Mouse (Mus musculus) brown adipose tissue, adult 24 weeks (tissue): ENCODE results near the gene Scg3. TPM values are rescaled to one million over a fixed set of nuclear protein-coding genes. Genes with fewer than 3 reads are reported as not detected.
A peak's percentile ranks its signal among the peaks of the same experiment; 100 is the strongest.

ENCODE experiments used
- H3K27ac ChIP-seq: fragments of 200-500 bp; replicated peaks from 2 replicates; pipeline ENCODE4 v1.5.1; 2012; ENCODE audit warnings: low read depth, mild to moderate bottlenecking, low read length
- H3K4me1 ChIP-seq: fragments of 200-500 bp; 2 replicates; pipeline ENCODE4 v1.6.1; 2012; ENCODE audit warnings: low read length, mixed read lengths; ENCODE audit not compliant: control insufficient read depth, insufficient read depth, insufficient read length
- H3K4me3 ChIP-seq: fragments of 200-500 bp; 2 replicates; pipeline ENCODE4 v1.5.1; 2012; ENCODE audit warnings: low read depth, mild to moderate bottlenecking, low read length, moderate library complexity; ENCODE audit not compliant: insufficient read depth
- polyA plus RNA-seq: library from polyadenylated mRNA; stranded (reverse); fragments of >200 nt; gene quantifications from 2 replicates; pipeline ENCODE4 v1.2.4, GENCODE M21; 2012; ENCODE audit not compliant: missing spikeins, insufficient read depth, insufficient read length

Scg3 gene
- polyA plus RNA-seq, 1 experiment: 1.4 TPM

DNA sequence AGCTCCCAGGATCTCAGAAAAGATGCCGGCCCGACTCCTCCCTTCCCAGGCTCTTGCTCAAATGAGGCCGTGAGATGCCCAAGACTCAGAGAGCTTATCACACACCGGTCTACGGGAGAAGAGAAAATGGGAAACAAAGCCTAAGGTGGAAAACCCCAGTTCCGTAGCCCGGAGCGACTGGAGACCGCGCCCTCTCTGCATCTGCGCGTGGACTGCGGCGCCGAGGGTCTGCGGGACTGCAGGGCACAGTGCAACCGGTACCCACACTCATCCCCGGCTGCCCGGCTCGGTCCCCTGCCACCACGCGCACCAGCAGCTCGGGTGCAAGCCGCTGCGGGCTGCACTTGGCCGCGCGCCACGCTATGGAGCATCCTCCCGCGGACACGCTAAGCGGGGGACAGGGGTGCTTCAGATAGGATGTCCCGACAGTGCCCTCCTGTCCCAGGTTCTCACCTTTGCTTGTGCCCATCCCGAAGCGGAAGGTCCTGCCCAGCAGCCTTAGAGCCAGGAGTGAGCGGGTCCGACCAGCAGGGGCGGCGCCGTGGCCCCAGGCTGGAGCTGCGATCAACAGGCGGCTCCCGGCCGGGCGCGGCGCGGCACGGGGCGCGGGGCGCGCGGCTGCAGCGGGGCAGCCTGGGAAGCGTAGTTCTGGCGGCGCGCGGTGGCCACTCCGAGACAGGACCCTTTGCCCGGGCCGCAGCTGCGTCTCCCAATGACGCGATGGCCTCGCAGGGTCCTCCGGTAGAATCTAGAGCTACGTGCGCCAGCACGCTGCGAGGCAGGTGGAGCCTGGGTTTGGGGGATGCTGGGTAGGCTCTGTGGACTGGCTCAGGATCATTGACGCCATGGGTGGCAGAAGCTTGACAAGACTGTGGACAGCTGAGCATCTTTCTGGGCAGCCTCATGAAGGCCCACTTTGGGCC lies 73.0 kb downstream of the Scg3 start, which contains the start of gene Tmod2:
Tmod2 (minus strand) TSS at position 755 of the 923 bp plus-strand sequence.
- Histone ChIP-seq H3K27ac (no peak within 1 kb of the TSS), H3K4me1 (no peaks in the 10 kb centered on the region), H3K4me3 (peak within 1 kb of the TSS; percentile 67)

DNA sequence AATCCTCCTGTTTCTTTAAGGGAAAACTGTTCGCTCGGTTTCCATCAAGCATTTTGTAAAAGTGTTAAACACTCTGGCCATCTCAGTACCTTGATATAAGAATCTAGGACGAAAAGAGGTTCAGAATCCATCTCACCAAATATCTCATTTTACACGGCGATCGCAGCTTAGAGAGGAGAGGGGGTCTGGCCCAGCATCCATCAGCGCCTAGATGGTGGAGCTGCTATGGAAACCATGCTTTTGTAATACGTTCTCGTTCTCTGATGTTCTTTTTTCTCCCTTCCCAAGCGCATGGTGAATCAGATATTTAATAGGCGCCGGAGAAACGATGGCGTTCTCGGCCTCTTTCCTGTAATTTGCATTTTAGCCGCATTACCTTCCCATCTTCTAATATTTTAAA lies 73.9 kb downstream of the Scg3 start:
- Histone ChIP-seq H3K4me1 (no peaks in the 10 kb centered on the region), H3K4me3 (0 out of 2 replicates have a peak overlapping the region, but pooled peaks have one; percentile 5), H3K27ac (no peak overlapping the region)

DNA sequence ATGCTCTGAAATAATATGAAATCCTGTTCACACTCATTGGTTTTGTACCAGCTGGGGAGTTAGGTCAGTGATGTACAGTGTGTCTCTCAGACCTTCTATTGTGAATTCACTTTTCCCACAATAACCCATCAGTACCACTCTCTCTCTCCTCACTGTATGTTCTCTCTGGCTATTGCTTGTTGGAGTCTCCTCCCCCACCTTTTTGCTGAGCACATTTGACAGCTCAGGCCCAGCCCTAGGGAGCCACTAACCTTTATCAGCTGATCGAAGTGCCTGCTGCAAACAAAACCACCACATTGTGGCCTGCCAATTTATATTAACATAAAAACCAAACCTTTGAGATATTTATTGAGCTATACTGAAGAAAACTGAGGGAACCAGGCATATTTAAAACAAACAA lies 74.4 kb downstream of the Scg3 start:
- Histone ChIP-seq H3K27ac (no peak overlapping the region), H3K4me3 (no peak overlapping the region), H3K4me1 (no peaks in the 10 kb centered on the region)

DNA sequence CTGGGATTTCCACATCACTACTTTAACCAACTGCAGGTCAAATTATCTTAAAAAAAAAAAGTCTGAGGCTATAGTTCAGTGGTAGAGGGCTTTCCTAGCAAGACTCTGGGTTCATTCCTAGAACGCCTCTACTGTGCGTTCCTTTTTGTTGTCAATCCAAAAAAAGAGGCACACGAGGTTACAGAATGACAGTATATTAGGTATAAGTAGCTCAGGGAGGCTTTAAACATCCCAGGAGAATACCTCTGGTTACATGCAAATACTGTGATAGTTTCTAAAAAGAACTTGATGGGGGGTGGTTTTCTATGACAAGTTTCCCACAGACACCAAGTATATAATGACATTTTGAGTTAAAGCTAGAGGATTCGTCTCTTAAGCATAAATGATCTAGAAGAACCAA lies 76.4 kb downstream of the Scg3 start:
- Histone ChIP-seq H3K4me3 (no peak overlapping the region), H3K27ac (no peak overlapping the region), H3K4me1 (no peaks in the 10 kb centered on the region)

DNA sequence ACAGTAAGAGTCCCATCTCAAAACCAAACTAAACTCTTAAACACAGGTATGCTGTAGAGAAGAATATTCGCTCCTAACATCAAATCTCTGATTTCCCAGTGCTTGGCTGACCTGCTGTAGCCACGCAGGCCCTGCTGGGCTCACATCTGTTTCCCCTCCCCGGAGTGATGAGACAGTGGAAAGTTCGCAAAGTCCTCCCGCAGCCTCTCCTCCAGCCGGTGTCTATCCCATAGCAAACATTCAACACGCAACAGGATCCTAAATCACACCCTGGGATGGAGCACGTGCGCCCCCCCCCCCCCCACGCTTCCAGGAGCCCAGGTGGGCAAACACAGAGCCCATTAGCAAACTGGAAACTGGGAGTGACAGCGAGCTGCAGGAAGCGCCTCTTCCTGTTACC lies 82.3 kb downstream of the Scg3 start:
- no peak overlapping the region for H3K27ac ChIP-seq
- H3K4me3 ChIP-seq: no peak overlapping the region
- no peaks in the 10 kb centered on the region for H3K4me1 ChIP-seq

DNA sequence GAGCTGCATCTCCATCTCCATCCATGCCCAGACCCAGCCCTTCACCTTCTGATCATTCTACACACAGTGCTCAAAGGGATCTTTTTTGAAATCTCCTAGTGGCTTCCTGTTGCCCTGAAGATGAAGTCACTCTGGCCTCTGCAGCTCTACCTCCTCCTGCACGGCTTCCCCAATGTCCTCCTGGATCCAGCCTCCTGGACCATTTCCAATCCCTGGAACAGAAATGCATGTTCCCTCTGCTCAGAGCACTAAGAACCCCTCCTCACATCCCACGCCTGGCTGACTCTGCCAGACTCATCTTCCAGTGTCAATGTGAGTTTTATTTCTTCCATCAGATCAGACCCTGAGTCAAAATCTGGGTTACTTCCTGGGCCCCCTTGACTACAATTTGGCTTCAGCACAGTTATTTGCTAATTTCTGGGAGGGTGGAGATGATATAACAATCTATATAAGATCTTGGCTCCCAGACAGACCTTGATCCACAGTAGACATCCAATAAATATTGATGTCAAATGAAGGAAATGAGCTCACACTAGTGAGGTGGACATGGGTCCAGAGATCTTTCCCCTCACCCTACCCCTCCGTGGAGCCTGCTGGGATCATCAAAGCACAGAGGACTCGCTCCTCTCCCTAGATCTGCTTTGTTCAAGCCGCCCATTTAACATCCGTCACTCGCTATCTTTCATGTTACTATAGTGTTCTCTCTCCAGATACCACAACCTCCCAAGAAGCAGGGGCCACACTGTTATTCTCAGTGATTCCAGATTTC lies 83.5 kb downstream of the Scg3 start:
- no peaks in the 10 kb centered on the region for H3K4me1 ChIP-seq
- H3K27ac ChIP-seq: no peak overlapping the region
- H3K4me3 ChIP-seq: no peak overlapping the region

DNA sequence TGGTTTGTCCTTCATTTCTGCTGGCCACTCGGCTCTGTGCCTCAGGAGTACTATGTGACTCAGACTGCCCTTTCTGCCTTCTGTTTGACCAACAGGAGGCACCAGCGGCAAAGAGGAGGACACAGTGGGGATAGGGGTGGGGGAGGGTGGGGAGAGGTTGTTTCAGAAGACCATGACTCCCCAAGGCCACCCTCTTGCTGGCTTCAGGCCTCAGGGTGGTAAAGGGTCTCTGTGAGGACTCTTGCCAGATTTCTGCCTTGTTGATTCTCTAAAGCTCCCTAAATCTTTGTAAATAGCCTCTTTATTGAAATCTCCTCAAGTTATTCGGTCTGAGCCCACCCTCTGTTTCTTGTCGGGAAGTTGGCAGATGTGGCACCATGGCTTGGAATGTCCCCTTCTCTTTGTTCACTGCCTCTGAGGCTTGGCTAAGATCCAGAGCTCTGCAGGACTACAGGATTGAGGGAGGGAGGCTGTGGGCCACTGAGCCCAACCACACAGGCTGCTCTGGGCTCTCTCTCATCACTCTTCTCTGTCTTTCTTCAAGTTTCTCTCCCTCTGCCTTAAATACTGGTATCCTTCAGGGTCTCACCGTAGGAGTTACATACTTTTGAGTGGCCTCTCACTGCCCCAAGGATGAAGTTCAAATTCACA lies 84.5 kb downstream of the Scg3 start:
- Histone ChIP-seq H3K4me1 (no peaks in the 10 kb centered on the region), H3K4me3 (no peak overlapping the region), H3K27ac (no peak overlapping the region)

DNA sequence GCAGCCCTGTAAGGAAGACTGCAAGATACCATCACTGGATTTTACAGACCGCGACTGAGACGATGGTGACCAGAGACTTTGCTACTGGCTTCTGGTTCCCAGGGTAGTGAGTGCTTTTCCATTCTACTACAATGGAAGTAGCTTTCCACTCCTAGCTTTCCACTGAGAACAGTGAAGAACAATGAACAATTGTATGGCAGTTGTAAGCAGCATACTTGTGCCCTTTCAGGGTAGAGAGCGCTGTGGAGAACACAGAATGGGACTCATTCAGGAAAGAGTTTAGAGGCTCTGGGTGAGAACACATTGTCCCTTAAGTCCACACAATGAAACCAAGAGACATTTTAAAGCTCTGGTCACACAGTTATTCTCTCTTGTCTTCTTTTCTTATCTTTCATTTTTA lies 86.3 kb downstream of the Scg3 start:
- H3K4me3 ChIP-seq: no peak overlapping the region
- H3K27ac ChIP-seq: no peak overlapping the region
- no peaks in the 10 kb centered on the region for H3K4me1 ChIP-seq

DNA sequence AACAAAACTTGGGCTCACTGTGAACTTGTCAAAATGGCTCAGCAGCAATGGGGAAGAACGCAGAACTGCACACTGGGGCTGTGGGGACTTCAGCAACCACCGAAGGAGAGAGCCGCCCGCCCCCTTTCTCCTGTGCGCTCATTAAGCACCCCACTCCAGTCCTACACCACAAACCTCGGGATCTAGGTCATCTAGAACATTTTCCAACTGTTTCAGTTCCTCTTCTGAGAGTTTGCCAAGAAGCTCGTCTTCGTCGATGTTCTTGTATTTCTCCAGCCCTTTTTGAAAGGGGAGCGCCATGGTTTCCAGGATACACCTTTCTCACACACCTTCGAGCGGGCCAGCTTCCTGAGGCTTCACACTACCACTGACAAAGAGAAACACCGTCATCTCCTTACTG lies 86.8 kb downstream of the Scg3 start:
- H3K4me1 ChIP-seq: no peaks in the 10 kb centered on the region
- H3K27ac ChIP-seq: peak overlapping the region; percentile 5; the same call in 1 of the 2 replicates
- no peak overlapping the region for H3K4me3 ChIP-seq

DNA sequence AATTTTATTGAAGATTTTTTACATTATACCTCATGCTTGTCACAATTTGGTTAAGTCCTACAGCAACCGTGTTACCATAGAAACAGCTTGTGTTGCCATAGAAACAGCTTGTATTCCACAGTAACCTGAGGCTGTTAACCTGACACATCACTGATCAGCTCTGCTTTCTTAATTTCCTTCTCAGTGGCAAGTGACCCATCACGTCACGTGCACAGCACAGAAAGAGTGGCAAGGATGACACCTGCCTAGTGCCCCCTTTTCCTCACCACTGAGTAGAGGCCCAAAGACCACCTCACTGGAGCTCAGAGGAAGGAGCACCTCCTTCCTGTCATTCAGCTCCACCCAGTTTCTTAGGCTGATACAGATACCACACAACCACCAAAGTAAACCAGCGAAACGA lies 90.4 kb downstream of the Scg3 start:
- Histone ChIP-seq H3K4me3 (no peak overlapping the region), H3K4me1 (no peaks in the 10 kb centered on the region)

More for the DNA sequence above, 90.4 kb downstream of the Scg3 start:
- no peak overlapping the region for H3K27ac ChIP-seq

Other genes with a start within 250 kb of the Scg3 start
- 19.0 and 21.4 TPM in 2 replicates for gene Leo1, start 242.5 kb downstream of the Scg3 start, polyA plus RNA-seq
- gene Tmod3, start 124.4 kb downstream of the Scg3 start, polyA plus RNA-seq: 27.3 and 29.6 TPM in 2 replicates
- 1.9 and 2.0 TPM in 2 replicates for gene Tmod2, start 72.7 kb downstream of the Scg3 start, polyA plus RNA-seq
- gene Lysmd2, start 58.3 kb downstream of the Scg3 start, polyA plus RNA-seq: 8.8 and 9.6 TPM in 2 replicates
- gene Bmp5, start 91.3 kb upstream of the Scg3 start, polyA plus RNA-seq: 0.88 and 1.8 TPM in 2 replicates